Mouse (Mus musculus) myocyte (in vitro differentiated cells): ENCODE data around the gene Tmem256. TPM values are rescaled to one million over a fixed set of nuclear protein-coding genes. Genes with fewer than 3 reads are reported as not detected.

Experiments
- H3K27me3 ChIP-seq: one replicate; pipeline ENCODE4 v1.6.1; 2011; ENCODE audit not compliant: control insufficient read depth, insufficient read depth, insufficient read length
- H3K36me3 ChIP-seq: one replicate; pipeline ENCODE4 v1.6.1; 2011; ENCODE audit not compliant: control insufficient read depth, insufficient read depth
- H3K4me2 ChIP-seq: one replicate; pipeline ENCODE4 v1.6.1; 2011; ENCODE audit warnings: low read depth, control low read depth
- H3K4me3 ChIP-seq: one replicate; pipeline ENCODE4 v1.5.1; 2011; ENCODE audit warnings: mild to moderate bottlenecking, control low read depth, moderate library complexity
- H3K79me2 ChIP-seq: one replicate; pipeline ENCODE4 v1.6.1; 2011; ENCODE audit not compliant: control insufficient read depth, insufficient read depth
- H3ac ChIP-seq: one replicate; pipeline ENCODE4 v1.6.1; 2011; ENCODE audit not compliant: control insufficient read depth, insufficient read length
- CEBPB ChIP-seq: IDR thresholded peaks from 2 replicates; pipeline ENCODE4 v1.6.1; 2011; ENCODE audit warnings: mild to moderate bottlenecking, moderate library complexity; ENCODE audit not compliant: poor library complexity, insufficient read depth, severe bottlenecking
- E2F4 ChIP-seq: IDR thresholded peaks from one replicate; pipeline ENCODE4 v1.6.1; 2011; ENCODE audit warnings: mild to moderate bottlenecking, control low read depth, moderate library complexity; ENCODE audit not compliant: insufficient read depth
- MAX ChIP-seq: IDR thresholded peaks from one replicate; pipeline ENCODE4 v1.6.1; 2011; ENCODE audit warnings: low read depth, mild to moderate bottlenecking, control low read depth
- MYOD1 ChIP-seq, 3 experiments: IDR thresholded peaks; one replicate each; pipeline ENCODE4 v1.6.1; 2011; ENCODE audit warnings: control low read depth in 2 of 3, low read depth in 2 of 3, mild to moderate bottlenecking in 2 of 3, moderate library complexity in 1 of 3; ENCODE audit not compliant: insufficient read length in 2 of 3, control insufficient read depth in 1 of 3
- MYOG ChIP-seq, 3 experiments: IDR thresholded peaks; one replicate each; pipeline ENCODE4 v1.6.1; 2011; ENCODE audit warnings: control low read depth in 2 of 3, low read depth in 2 of 3, mild to moderate bottlenecking in 2 of 3; ENCODE audit not compliant: insufficient read length in 2 of 3, control insufficient read depth in 1 of 3, insufficient read depth in 1 of 3
- POLR2A ChIP-seq: IDR thresholded peaks from one replicate; pipeline ENCODE4 v1.6.1; 2011; ENCODE audit warnings: low read depth, mild to moderate bottlenecking, control low read depth, moderate library complexity; ENCODE audit not compliant: insufficient read length
- POLR2AphosphoS2 ChIP-seq: IDR thresholded peaks from one replicate; pipeline ENCODE4 v1.6.1; 2011; ENCODE audit warnings: low read depth, control low read depth; ENCODE audit not compliant: insufficient read length
- REST ChIP-seq: IDR thresholded peaks from one replicate; pipeline ENCODE4 v1.6.1; 2011; ENCODE audit warnings: mild to moderate bottlenecking, control low read depth, moderate library complexity; ENCODE audit not compliant: insufficient read depth, insufficient read length
- SRF ChIP-seq: IDR thresholded peaks from one replicate; pipeline ENCODE4 v1.6.1; 2011; ENCODE audit warnings: low read depth; ENCODE audit not compliant: control insufficient read depth, insufficient read length
- TCF12 ChIP-seq: IDR thresholded peaks from one replicate; pipeline ENCODE4 v1.6.1; 2011; ENCODE audit warnings: mild to moderate bottlenecking, control low read depth; ENCODE audit not compliant: poor library complexity, insufficient read depth, severe bottlenecking
- TCF3 ChIP-seq: IDR thresholded peaks from one replicate; pipeline ENCODE4 v1.6.1; 2011; ENCODE audit warnings: low read depth, control low read depth; ENCODE audit not compliant: insufficient read length
- USF1 ChIP-seq: IDR thresholded peaks from one replicate; pipeline ENCODE4 v1.6.1; 2011; ENCODE audit warnings: low read depth, mild to moderate bottlenecking, control low read depth, moderate library complexity
- polyA plus RNA-seq: library from polyadenylated mRNA; unstranded; fragments of >200 nt; fragmentation: generic; extraction: Trizol; gene quantifications from one replicate; pipeline ENCODE4 v1.2.1, GENCODE M21; 2012; ENCODE audit warnings: missing spikeins

Tmem256 gene
- polyA plus RNA-seq, 1 experiment = 259 TPM

DNA sequence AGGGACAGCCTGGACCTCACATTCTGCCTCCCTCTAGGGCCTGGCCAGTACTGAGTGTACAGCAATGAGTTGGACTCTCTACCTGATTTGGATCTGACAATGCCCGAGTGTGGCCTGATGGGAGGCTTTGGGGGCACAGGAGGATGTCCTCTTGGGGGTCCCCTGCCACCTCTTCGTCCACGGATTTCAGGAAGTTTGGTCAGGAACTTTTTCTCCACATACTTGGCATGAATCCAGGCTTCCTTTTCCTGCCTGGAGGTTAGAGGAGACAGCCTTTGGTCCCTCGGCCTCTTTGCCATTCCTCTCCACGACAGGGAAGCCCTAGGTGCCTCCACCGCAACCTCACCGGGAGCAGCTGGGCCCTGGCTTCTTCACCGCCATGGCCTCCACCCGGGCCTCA is 45.9 kb downstream of the Tmem256 start:
- no peak for TF ChIP-seq SRF
- TF ChIP-seq REST = no peak
- Histone ChIP-seq H3K79me2 (peaks cover 12% of the 10 kb centered on the region), H3K36me3 (no peaks in the 10 kb centered on the region), H3K27me3 (no peaks in the 10 kb centered on the region), H3K4me2 (peak overlapping the region; percentile 31), H3K4me3 (no peak overlapping the region), H3ac (no peak overlapping the region)

DNA sequence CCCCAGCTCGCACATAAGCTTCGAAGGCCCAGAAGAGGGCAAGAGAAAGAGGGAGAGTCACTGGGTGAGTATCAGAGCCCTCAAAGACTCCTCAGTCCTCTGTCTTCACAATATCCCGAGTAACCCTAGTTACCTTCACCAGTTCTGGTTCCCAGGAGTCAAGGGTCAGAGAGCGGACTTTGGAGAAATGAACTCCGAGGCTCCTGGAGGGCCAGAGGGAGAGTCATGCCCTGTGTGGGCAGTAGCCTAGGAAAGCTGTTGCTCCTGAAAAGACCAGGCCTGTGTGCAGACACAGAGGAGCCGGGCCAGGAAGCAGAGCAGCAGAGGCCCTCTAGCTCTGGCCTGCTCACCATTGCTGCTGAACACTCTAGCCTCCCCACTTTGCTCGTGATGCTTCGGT is 46.3 kb downstream of the Tmem256 start:
- Histone ChIP-seq H3K79me2 (peaks cover 8% of the 10 kb centered on the region), H3K4me2 (peak overlapping the region; percentile 31)

DNA sequence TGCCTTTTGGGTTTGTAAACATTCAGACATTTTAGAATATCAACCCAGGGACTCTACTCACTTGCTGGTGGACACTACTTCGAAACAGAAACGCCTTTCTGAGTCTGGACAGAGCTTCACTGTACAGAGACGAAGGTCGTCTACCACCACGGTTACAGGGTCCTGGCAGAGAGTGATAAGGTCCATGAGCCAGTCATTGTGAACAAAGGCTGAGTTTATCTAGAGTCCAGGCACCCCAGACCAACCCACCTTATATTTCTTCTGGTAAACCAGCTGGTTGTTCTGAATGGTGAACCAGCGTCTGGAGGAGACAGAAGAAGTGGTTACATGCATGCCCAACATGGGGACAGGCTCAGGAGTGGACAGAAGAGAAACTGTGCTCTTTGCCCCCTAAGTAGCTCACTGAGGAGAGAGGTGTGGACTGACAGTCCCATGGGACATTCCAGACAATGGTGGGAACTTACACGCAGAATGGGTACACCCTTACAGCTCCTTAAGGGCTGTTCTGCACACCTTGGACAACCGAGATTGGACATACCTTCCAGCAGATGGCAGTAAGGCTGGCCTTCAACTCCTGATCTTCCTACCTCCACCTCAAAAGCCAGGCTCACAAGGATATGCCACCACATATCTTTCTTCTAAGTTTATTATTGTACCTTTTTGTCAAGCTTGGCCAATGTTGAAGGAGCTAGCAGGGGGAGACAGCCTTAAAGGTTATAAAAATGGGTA is 48.8 kb downstream of the Tmem256 start:
- Histone ChIP-seq H3K79me2 (no peaks in the 10 kb centered on the region), H3K4me3 (no peak overlapping the region), H3K4me2 (no peak overlapping the region), H3K27me3 (no peaks in the 10 kb centered on the region), H3ac (no peak overlapping the region), H3K36me3 (no peaks in the 10 kb centered on the region)
- TF ChIP-seq E2F4 (no peak), MAX (no peak), POLR2AphosphoS2 (no peak), TCF12 (no peak), POLR2A (no peak), CEBPB (no peak), USF1 (no peak), REST (no peak), MYOD1 (IDR thresholded peaks at IDR 0.05; ENCODE audit: control insufficient read depth in 1 of 3, insufficient read length in 2 of 3, low read depth in 2 of 3) (no peak), TCF3 (no peak), SRF (no peak), MYOG (IDR thresholded peaks at IDR 0.05; ENCODE audit: control insufficient read depth in 1 of 3, insufficient read depth in 1 of 3, insufficient read length in 2 of 3, low read depth in 2 of 3) (no peak)

More for the DNA sequence above, 46.3 kb downstream of the Tmem256 start:
- Histone ChIP-seq H3K36me3 (no peaks in the 10 kb centered on the region), H3K4me3 (no peak overlapping the region), H3K27me3 (no peaks in the 10 kb centered on the region), H3ac (no peak overlapping the region)
- TF ChIP-seq USF1 (no peak), MAX (no peak), MYOD1 (IDR thresholded peaks at IDR 0.05; ENCODE audit: control insufficient read depth in 1 of 3, insufficient read length in 2 of 3, low read depth in 2 of 3) (no peak), REST (no peak)

Other genes starting within 250 kb of the Tmem256 start
- 6.6 TPM for gene Atp1b2, start 232.6 kb upstream of the Tmem256 start, polyA plus RNA-seq
- gene Shbg, start 220.6 kb upstream of the Tmem256 start, polyA plus RNA-seq = 0.05 TPM
- gene Sat2, start 216.5 kb upstream of the Tmem256 start, polyA plus RNA-seq = 3.6 TPM
- 104 TPM for gene Fxr2, start 205.5 kb upstream of the Tmem256 start, polyA plus RNA-seq
- 0.07 TPM for gene Sox15, start 183.2 kb upstream of the Tmem256 start, polyA plus RNA-seq
- 39.1 TPM for gene Mpdu1, start 175.9 kb upstream of the Tmem256 start, polyA plus RNA-seq
- gene Cd68, start 172.4 kb upstream of the Tmem256 start, polyA plus RNA-seq = 0.96 TPM
- 553 TPM for gene Eif4a1, start 166.1 kb upstream of the Tmem256 start, polyA plus RNA-seq
- gene Senp3, start 156.4 kb upstream of the Tmem256 start, polyA plus RNA-seq = 70.5 TPM
- 0.07 TPM for gene Tnfsf13, start 152.7 kb upstream of the Tmem256 start, polyA plus RNA-seq
- gene Tnfsf12, start 142.7 kb upstream of the Tmem256 start, polyA plus RNA-seq = 5.5 TPM
- gene Tnfsfm13, start 142.4 kb upstream of the Tmem256 start, polyA plus RNA-seq = 1.6 TPM
- 69.5 TPM for gene Polr2a, start 79.9 kb upstream of the Tmem256 start, polyA plus RNA-seq
- gene Slc35g3, start 76.5 kb upstream of the Tmem256 start, polyA plus RNA-seq = 0.26 TPM
- 9.4 TPM for gene Zbtb4, start 72.6 kb upstream of the Tmem256 start, polyA plus RNA-seq
- gene Chrnb1, start 42.6 kb upstream of the Tmem256 start, polyA plus RNA-seq = 95.3 TPM
- 17.5 TPM for gene Fgf11, start 36.7 kb upstream of the Tmem256 start, polyA plus RNA-seq
- 0.61 TPM for gene Tmem102, start 32.9 kb upstream of the Tmem256 start, polyA plus RNA-seq
- gene Gm39566, start 23.2 kb upstream of the Tmem256 start, polyA plus RNA-seq = 0.02 TPM
- not detected for gene Spem2, start 20.0 kb upstream of the Tmem256 start, polyA plus RNA-seq
- 0.05 TPM for gene Spem1, start 16.3 kb upstream of the Tmem256 start, polyA plus RNA-seq
- gene Nlgn2, start 730 bp upstream of the Tmem256 start, polyA plus RNA-seq = 12.8 TPM
- gene Plscr3, start 7.9 kb downstream of the Tmem256 start, polyA plus RNA-seq = 91.9 TPM
- not detected for gene Tnk1, start 20.2 kb downstream of the Tmem256 start, polyA plus RNA-seq
- not detected for gene Tmem95, start 39.5 kb downstream of the Tmem256 start, polyA plus RNA-seq
- gene Kctd11, start 42.9 kb downstream of the Tmem256 start, polyA plus RNA-seq = 24.5 TPM
- 1.4 TPM for gene Acap1, start 57.0 kb downstream of the Tmem256 start, polyA plus RNA-seq
- 3.0 TPM for gene 2810408A11Rik, start 62.5 kb downstream of the Tmem256 start, polyA plus RNA-seq
- 42.2 TPM for gene Neurl4, start 62.6 kb downstream of the Tmem256 start, polyA plus RNA-seq
- 38.0 TPM for gene Gps2, start 75.4 kb downstream of the Tmem256 start, polyA plus RNA-seq
- gene Eif5a, start 83.4 kb downstream of the Tmem256 start, polyA plus RNA-seq = 1,243 TPM
- 0.12 TPM for gene Ybx2, start 97.3 kb downstream of the Tmem256 start, polyA plus RNA-seq
- 14.1 TPM for gene Slc2a4, start 109.7 kb downstream of the Tmem256 start, polyA plus RNA-seq
- not detected for gene Cldn7, start 126.3 kb downstream of the Tmem256 start, polyA plus RNA-seq
- gene Ctdnep1, start 142.6 kb downstream of the Tmem256 start, polyA plus RNA-seq = 146 TPM
- 91.5 TPM for gene Elp5, start 144.0 kb downstream of the Tmem256 start, polyA plus RNA-seq
- gene Gabarap, start 152.6 kb downstream of the Tmem256 start, polyA plus RNA-seq = 530 TPM
- 58.6 TPM for gene Phf23, start 157.3 kb downstream of the Tmem256 start, polyA plus RNA-seq
- 24.3 TPM for gene Dvl2, start 162.1 kb downstream of the Tmem256 start, polyA plus RNA-seq
- gene Acadvl, start 176.9 kb downstream of the Tmem256 start, polyA plus RNA-seq = 130 TPM
- gene Dlg4, start 178.4 kb downstream of the Tmem256 start, polyA plus RNA-seq = 26.8 TPM
- gene Asgr1, start 215.6 kb downstream of the Tmem256 start, polyA plus RNA-seq = 0.06 TPM